Mouse (Mus musculus): ENCODE results near the gene Dgkh.

The Dgkh gene

DNA sequence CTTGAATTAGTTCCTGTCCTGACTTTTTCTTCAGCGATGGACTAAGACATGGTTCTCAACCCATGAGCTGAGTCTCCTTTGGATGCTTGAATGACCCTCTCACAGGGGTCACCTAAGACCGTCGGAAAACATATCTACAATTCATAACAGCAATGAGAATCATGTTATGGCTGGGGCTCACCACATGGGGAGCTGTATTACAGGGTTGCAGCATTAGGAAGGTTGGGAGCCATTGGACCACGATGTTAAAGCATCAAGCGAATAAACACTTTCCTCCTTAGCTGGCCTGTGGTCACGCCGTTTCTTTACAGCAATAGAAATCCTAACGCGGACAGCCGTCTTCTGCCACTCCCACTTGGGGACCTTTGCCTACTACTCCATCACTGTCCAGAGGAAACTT lies 62.6 kb downstream of the Dgkh start:
- no peak for DNase-seq

DNA sequence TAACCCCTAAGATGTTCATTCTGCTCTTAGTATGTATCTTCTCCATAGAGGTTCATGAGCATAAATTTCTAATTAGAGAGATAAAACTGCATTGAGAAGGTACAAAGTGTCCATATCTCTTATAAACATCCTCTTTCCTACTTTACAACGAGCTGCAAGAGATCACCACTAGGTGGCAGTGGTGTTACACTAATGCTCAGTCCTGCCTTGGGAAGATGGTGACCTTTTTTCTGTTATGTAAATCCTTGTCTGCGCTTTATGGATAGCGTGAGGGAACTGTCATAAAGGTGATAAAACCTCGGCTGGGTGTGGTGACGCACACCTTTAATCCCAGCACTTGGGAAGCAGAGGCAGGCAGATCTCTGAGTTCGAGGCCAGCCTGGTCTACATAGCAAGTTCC lies 64.3 kb downstream of the Dgkh start:
- peak; percentile 32 to 85 for DNase-seq

GRCm38 (mm10) chr14:78667763-78668162 lies 64.8 kb downstream of the Dgkh start:
- no peak for DNase-seq

DNA sequence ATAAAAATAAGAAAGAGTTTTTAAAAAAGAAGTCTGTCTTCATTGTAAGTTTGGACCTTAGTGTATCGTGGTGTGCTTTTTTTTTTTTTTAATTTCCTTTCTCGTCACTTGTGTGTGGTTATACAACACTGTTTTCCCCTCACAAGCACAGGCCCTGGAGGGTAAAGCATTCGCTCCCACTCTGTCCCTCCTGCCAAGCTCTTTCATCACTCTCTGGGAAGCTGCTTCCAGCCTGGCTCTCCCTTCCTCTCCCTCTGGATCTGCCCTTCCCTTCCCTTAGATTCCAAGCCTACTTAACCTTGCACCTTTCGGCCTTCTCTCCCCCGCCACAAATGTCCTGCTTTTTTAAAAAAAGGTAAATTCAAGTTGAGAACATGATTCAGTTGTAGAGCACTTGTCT lies 69.9 kb downstream of the Dgkh start:
- no peak for DNase-seq

DNA sequence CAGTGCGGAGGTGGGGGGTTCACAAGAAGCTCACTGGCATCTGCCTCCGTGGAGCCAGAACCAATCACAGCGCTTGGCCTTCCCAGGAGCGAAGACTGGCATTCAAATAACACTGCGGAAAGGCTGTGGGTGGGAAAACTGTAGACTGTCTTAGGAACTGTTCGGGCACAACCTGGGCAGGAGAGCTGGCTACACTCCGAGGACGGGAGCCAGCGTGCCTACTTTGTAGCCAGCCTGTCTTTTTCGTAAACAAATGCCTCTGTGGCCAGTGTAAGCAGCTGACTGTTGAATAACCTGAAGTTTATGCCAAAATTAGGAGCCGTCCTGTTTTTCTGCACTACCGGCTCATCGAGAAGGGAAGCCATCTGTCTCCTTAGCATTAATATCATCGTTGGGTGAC lies 71.1 kb downstream of the Dgkh start:
- no peak for DNase-seq

- no peak for DNase-seq
These were observed 73.9 kb downstream of the Dgkh start for GRCm38 (mm10) chr14:78658697-78659096.

- DNase-seq = no peak
These were observed 75.5 kb downstream of the Dgkh start for GRCm38 (mm10) chr14:78656832-78657626.

- DNase-seq = no peak
These were observed 77.5 kb downstream of the Dgkh start for GRCm38 (mm10) chr14:78654939-78655556.

DNA sequence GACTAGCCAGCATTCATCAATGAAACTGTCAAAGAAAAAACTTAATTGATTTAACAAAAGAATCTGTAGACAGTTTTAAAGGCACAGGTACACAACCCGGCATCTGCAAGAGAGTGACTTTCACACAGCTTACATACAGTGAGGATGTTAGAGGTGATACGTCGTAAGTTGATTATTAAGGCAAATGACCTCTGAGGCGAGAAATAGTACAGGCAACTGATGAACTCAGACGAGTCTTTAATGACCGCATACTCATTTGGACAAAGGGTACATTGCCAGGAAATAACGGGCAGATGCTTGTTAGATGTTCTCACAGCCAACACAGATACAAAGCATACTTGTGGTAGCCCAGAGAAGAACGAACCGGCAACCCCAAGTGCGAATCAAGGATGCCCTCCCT lies 78.4 kb downstream of the Dgkh start:
- no peak for DNase-seq

GRCm38 (mm10) chr14:78653333-78653732 lies 79.2 kb downstream of the Dgkh start:
- no peak for DNase-seq

DNA sequence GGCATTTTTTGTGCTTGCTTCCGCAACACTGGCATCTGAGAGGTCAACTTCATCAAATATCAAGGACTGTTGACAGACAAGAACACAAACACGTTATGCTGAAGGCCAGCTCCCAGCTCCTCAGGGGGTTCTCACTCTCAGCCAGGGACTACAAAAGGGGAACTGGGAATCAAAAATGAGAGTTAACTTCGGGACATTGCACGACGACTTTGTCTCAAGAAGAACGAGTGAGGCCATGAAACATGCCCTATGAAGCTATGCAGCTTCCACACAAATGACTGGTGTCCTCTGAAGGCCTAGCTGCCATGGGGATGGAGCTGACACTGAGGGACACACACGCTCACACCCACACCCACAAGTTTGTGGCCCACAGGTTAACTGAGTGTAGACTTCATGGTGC lies 80.9 kb downstream of the Dgkh start:
- DNase-seq = no peak

GRCm38 (mm10) chr14:78650379-78651095 lies 82.0 kb downstream of the Dgkh start:
- DNase-seq = no peak

GRCm38 (mm10) chr14:78649525-78650274 lies 82.9 kb downstream of the Dgkh start:
- DNase-seq = no peak

GRCm38 (mm10) chr14:78645622-78646021 lies 87.0 kb downstream of the Dgkh start:
- no peak for DNase-seq

DNA sequence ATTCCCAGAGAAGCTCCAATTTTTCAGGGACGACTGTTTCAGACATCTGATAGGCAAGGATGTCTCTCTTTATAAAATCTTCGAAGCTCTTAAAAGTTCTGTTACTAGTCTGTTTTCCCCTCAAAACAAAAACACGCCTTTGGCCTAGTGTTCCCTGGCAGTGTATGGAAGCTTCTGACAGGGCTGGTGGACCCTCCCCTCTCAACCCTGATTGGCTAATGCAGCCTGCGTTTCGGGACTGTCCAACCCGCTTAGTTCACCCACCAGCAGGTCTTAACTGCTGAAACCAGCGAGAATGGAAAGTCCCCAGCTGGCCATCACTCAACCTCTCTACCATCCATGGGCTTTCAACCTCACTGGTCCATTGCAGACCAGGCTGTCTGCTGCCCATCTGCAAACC lies 91.3 kb downstream of the Dgkh start:
- DNase-seq = no peak

DNA sequence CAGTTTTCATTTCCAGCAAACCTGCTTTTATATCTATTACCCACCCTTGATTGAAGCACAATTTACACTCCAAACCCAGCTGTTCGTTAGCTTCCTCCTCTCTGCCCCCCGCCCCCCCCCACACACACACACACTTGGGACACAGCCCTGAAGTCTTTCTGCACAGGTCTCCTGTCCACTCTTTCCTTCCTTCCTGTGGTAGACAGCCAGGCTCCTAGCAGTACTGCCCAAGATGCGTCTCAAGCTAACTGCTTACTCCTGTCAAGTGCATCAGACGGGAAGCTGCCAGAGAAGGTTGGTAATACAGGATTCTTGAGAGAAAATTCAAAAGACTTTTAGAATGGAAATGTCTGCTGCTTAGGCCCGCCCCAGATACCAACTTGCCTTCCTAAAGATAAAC lies 92.9 kb downstream of the Dgkh start:
- DNase-seq = no peak

- no peak for DNase-seq
These were observed 96.8 kb downstream of the Dgkh start for GRCm38 (mm10) chr14:78635612-78636400.

DNA sequence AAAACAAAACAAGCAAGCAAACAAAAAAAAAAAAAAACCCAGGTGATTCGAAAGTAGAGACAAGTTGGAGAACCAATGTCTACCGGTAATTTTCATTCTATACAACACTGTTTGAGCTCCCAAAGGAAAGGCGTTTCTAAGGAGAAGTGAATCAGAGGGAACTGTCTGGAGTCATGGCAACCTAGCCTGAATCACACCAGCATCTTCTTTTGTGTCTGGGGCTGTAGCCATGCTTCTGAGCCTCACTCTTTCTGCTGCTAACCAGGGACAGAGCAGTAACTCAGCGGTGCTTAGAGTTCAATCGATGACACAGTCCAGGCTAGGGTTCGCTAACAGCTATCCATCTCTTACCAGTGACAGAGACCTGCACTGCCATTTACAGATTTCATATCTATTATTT lies 99.8 kb downstream of the Dgkh start:
- DNase-seq = no peak

- DNase-seq = no peak
These were observed 101.4 kb downstream of the Dgkh start for GRCm38 (mm10) chr14:78630923-78631875.

DNA sequence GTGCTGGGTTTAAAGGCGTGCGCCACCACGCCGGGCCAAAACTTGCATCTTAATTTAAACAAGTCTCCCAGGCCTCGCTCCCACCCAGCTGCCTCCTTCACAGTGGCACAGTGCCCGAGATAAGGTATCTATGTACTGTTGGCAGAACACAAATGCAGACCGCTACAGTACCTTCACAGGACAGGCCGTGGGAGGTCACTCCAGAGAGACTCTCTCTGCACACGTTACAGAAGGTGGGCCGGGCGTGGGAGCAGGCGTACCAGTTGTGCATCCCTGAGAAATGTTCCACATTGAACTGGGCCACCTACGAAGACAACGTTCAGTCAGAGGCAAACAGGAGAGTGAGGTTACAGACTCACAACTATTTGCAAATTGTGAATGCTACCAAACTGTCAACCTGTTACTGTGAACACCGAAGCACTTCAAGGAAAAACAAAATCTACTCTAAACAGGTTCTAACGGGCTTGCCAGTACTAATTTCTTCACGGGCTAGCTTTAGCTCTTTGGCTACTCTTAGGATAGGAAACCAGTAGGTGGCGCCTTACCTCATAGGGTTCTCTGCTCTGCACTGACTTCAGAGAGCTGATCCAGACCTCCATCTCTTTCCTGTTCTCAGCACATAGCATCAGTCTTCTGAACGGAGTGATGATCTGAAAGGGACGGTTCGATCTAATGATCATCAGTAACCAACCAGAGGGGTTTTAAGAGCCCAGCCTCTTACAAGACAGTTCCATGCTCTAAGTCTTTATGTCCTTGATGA lies 104.9 kb downstream of the Dgkh start:
- DNase-seq = peak in 1 of 2 experiments; percentile 23
